Mouse (Mus musculus) left cerebral cortex, postnatal 4 days (tissue): Measurements from ENCODE around the gene Gm12166. TPM values are rescaled to one million over a fixed set of nuclear protein-coding genes. Genes with fewer than 3 reads are reported as not detected.

Experiments used
- DNase-seq: peaks from one replicate; pipeline ENCODE4 v3.0.0-alpha.2; 2022
- intact Hi-C: fragments of 180-260 bp; cut with DNase I; formaldehyde crosslinking; loops from one replicate; pipeline ENCODE4 v1.15.1; 2025
- microRNA-seq: library from miRNA; unstranded; fragments of <30 nt; microRNA quantifications from one replicate; pipeline ENCODE4 v1.2.0, GENCODE M21; 2022
- total RNA-seq, 2 experiments: library from RNA; stranded (reverse); gene quantifications; 2 replicates each; pipeline ENCODE4 v1.2.3; 2021

Gm12166 gene
- total RNA-seq, 2 experiments from 2014 or later: 2.2 to 4.4 TPM

- intact Hi-C loops: loop anchor here (10.0 kb wide), 1 partner anchor 192 kb away; no protein-coding TSS in a partner anchor
- DNase-seq: no peak
Measured at GRCm38 (mm10) chr11:46022983-46023382, 29.1 kb downstream of the Gm12166 start.

- no peak for DNase-seq
- intact Hi-C loops: loop anchor here (10.0 kb wide), 1 partner anchor 193 kb away; no protein-coding TSS in a partner anchor
Measured at GRCm38 (mm10) chr11:46021850-46022249, 30.3 kb downstream of the Gm12166 start.

GRCm38 (mm10) chr11:46020246-46020645 is 31.9 kb downstream of the Gm12166 start:
- DNase-seq: no peak
- intact Hi-C loops: loop anchor here (10.0 kb wide), 1 partner anchor 195 kb away; no protein-coding TSS in a partner anchor

GRCm38 (mm10) chr11:46016061-46016460 is 36.1 kb downstream of the Gm12166 start:
- intact Hi-C loops: no loop called here
- DNase-seq: peak; percentile 76

Small RNA genes lying within 50 kb of the gene (microRNA-seq; reads per million reads assigned to microRNA genes)
- gene Mir8100: not detected

Other genes with a start within 250 kb of the Gm12166 start
- gene Clint1, start 200.3 kb downstream of the Gm12166 start, total RNA-seq: 10 to 100 TPM; 41.0 to 42.3 TPM
- gene Lsm11, start 107.4 kb downstream of the Gm12166 start, total RNA-seq: 10 to 100 TPM; 92.2 to 93.4 TPM
- 10 to 100 TPM; 12.2 to 16.1 TPM for gene Thg1l, start 96.8 kb downstream of the Gm12166 start, total RNA-seq
- under 1 TPM; 0.28 to 0.30 TPM for gene Sox30, start 72.0 kb downstream of the Gm12166 start, total RNA-seq
- gene Adam19, start 3.7 kb upstream of the Gm12166 start, total RNA-seq: 10 to 100 TPM; 40.0 to 44.9 TPM
- gene Nipal4, start 114.2 kb upstream of the Gm12166 start, total RNA-seq: under 1 TPM; 0.10 to 0.22 TPM
- 1 to 10 TPM; 5.6 to 9.8 TPM for gene Fndc9, start 183.2 kb upstream of the Gm12166 start, total RNA-seq